Mouse (Mus musculus): ENCODE data around the gene Tecr.
"Not testable (repeated sequence)": the region's sequence is repeated elsewhere in the genome, so short reads cannot be mapped to it uniquely, and the experiment has no call there.

Gene Tecr

DNA sequence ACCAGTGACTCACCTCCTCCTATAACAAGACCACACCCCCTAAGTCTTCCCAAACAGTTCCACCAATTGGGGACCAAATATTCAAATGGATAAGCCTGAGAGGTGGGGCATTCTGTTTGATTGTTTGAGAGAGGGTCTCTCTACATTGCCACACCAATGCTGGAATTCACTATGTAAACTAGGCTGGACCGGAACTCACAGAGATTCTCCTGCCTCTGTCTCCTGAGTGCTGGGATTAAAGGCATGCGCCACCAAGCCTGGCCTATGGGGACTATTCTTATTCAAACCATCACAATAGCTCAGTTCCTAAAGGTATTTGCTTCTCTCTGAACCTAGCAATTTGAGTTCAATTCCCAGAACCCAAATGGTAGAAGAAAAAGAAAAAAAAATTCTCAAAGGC is 10.8 kb upstream of the Tecr start:
- in situ Hi-C loops (cut with MboI, MseI), result no loop called here

- in situ Hi-C loops (cut with MboI, MseI), result no loop called here
Measured at GRCm38 (mm10) chr8:83617111-83617510, 9.3 kb upstream of the Tecr start.

GRCm38 (mm10) chr8:83616625-83617024 is 8.9 kb upstream of the Tecr start:
- in situ Hi-C loops (cut with MboI, MseI), result no loop called here

- in situ Hi-C loops (cut with MboI, MseI), result no loop called here
Measured at GRCm38 (mm10) chr8:83613695-83614094, 5.9 kb upstream of the Tecr start.

- in situ Hi-C loops (cut with MboI, MseI), result no loop called here
Measured at GRCm38 (mm10) chr8:83611921-83612320, 4.2 kb upstream of the Tecr start.

- in situ Hi-C loops (cut with MboI, MseI), result no loop called here
Measured at GRCm38 (mm10) chr8:83609547-83610180, 1.9 kb upstream of the Tecr start.

GRCm38 (mm10) chr8:83609086-83609485 is 1.3 kb upstream of the Tecr start:
- in situ Hi-C loops (cut with MboI, MseI), result no loop called here

- in situ Hi-C loops (cut with MboI, MseI), result no loop called here
Measured at GRCm38 (mm10) chr8:83608398-83608829, 643 bp upstream of the Tecr start.

GRCm38 (mm10) chr8:83602650-83603029 is 5.1 kb downstream of the Tecr start:
- in situ Hi-C loops (cut with MboI, MseI), result no loop called here

GRCm38 (mm10) chr8:83599814-83600213 is 8.0 kb downstream of the Tecr start:
- in situ Hi-C loops (cut with MboI, MseI), result no loop called here

GRCm38 (mm10) chr8:83598146-83598545 is 9.6 kb downstream of the Tecr start:
- in situ Hi-C loops (cut with MboI, MseI), result no loop called here

GRCm38 (mm10) chr8:83596369-83596768 is 11.4 kb downstream of the Tecr start:
- in situ Hi-C loops (cut with MboI, MseI), result no loop called here

DNA sequence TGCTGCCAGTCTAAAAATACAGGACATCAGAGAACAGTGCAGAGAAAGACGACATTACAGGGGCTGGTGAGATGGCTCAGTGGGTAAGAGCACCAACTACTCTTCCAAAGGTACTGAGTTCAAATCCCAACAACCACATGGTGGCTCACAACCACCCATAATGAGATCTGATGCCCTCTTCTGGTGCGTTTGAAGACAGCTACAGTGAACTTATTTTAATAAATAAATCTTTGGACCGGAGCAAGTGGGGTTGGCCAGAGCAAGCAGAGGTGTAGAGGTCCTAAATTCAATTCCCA is 12.8 kb downstream of the Tecr start:
- in situ Hi-C loops (cut with MboI, MseI), result not testable (repeated sequence)

DNA sequence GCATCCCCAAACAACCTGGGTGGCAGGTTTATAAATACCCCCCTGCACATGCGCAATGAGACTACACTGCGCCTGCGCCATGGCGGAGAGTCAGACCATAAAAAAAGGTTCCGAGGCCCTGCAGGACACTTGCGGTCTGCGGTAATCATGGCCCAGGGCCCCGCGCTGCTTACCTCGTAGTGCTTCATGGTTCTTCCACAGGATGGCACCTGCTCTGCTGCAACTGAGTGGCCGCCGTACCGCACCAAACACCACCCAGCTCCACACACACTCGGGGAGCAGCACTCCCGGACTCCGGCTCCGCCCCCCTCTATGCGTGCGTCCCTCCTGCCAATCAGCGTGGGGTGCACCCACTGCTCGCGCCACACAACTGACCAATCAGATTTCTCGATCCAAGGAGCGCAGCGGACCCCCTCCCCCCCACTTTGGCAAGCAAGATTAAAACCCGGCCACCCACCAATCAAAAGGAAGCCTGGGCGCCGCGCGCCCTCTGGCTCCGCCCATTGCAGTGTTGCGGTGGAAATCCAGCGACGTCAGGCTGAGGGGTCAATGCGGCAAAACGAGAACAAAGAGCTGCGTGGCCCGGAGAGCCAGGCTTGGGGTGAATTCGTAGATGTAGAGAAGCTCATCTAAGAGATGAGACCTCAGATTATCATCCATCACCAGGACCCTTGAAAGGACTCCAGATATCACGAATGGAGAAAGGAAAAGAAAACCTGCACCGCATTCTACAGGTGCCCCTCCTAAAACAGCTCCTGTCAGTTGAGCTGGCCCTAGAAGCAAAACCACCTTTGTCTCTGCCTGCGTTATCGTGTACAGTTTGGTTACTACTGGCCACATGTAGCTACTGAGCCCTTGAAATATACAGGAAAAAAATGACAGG is 13.4 kb downstream of the Tecr start:
- in situ Hi-C loops (cut with MboI, MseI), result no loop called here

DNA sequence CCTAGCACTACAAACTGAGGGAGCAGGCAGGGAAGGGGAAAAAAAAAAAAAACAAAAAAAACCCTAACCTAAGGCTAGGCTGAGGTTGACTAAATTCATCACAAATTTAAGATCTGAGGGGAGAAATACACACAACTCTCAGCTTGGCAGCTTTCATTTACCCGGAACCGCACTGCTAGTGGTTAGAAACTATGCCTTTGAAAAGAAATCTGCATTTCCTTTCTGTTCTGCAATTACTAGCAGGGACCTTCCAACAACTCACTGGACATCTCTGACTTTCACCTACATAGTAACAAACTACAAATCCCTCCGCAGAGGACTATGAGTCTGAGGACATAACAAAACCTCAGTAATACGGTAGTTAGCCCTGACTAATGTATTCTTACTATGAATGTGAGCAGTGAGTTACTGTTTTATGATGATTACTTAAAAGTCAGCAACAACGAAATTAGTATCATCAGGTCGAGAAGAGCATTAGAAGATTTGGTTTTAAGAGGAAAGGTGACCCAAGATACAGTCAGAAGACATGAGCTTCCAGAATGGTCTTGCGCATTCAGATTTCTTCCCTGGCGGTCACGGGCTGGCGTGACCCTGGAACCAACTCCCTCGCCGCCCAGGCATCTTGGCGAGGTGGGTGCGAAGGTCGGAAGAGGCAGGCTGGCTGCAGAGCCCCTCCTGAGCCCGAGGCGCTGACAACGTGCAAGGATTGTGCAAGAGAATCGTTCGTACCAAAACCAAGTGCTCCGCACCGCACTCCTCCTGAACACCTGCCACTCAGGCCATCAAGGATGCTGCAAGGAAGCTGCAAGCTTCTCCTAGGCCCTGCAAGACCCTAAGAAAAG is 14.2 kb downstream of the Tecr start:
- in situ Hi-C loops (cut with MboI, MseI), result no loop called here

DNA sequence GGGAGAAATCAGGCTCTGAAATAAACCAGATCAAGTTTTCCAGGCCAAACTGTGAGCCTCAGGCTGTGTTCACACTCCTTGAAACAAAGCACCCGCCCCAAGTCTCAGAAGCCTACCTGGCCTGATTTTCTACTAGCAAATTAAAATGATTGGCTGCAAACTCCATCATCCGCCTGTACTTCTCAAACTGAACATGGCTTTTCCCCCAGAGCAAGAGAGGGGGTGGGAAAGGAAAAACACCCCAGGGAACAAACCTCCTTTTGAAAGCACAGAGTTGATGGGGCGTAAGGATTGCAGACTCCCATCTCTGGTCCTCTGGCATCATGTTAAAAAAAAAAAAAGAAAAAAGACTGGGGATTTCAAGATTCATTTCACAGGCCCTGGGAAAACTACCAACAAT is 15.1 kb downstream of the Tecr start:
- in situ Hi-C loops (cut with MboI, MseI), result no loop called here

DNA sequence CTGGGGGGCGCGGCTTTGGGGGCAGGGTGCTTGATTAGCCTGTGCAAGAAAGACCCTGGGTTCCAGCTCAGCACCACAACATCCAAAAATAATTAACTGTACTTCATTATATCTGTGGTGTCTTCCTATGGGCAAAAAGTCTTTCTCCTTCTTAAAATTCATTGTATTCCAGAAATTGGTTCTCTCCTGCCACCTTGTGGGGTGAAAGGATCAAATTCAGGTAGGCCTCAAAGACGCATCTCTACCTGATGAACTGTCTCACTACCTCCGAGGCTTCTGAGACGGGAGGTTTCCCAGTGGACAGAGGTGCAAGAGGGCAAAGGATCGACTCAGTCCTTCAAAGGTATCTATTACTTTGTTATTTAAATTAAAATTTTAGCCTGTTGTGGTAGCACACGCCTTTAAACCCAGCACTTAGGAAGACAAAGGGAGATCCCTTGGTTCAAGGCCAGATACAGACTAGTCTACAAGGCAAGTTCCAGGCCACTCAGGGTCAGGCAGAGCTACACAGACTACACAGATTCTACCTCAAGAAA is 17.2 kb downstream of the Tecr start:
- in situ Hi-C loops (cut with MboI, MseI), result no loop called here

GRCm38 (mm10) chr8:83588886-83589285 is 18.9 kb downstream of the Tecr start:
- in situ Hi-C loops (cut with MboI, MseI), result no loop called here

GRCm38 (mm10) chr8:83587644-83588043 is 20.1 kb downstream of the Tecr start:
- in situ Hi-C loops (cut with MboI, MseI), result no loop called here

- in situ Hi-C loops (cut with MboI, MseI), result no loop called here
Measured at GRCm38 (mm10) chr8:83585333-83585732, 22.4 kb downstream of the Tecr start.

DNA sequence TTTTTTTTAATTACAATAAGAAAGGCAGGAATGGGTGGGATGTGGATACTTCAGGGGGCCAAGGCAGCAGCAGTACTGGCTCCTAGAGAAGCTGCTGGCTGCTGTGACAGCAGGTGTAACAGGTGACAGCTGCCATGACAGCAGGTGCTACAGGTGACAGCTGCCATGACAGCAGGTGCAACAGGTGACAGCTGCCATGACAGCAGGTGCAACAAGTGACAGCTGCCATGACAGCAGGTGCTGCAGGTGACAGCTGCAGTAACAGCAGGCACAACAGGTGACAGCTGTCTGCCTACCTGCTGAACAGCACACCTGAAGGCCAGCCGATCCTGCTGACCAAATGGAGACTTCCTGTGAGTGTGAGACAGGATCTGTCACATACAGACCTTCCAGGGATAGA is 23.0 kb downstream of the Tecr start:
- in situ Hi-C loops (cut with MboI, MseI), result no loop called here

DNA sequence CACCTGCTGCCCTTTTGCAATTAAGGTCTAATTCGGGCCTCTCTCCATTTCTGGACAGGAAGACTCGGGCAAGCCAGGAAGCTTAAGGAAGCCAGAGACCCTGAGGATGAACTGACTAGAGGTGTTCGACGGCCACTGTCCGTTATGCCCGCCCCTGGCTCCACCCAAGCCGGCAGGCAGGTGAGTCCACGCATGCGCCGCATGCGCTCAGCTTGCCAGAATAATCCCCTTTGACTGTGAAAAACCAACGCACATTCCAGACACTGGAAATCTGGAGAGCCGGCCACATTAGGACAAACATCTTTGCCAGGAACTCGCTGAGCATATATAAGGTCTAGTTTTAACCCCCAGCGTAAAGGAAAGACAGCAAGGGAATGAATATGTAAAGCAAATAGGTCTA is 24.5 kb downstream of the Tecr start:
- in situ Hi-C loops (cut with MboI, MseI), result no loop called here

Data from T-helper 2 cell (primary cell).